Mouse (Mus musculus) heart, adult 2 months (tissue): ENCODE data around the gene Lfng. TPM values are rescaled to one million over a fixed set of nuclear protein-coding genes. Genes with fewer than 3 reads are reported as not detected.

Source experiments
- DNase-seq, 2 experiments: peaks; one replicate each; pipeline ENCODE4 v3.0.0; 2021
- H3K27ac ChIP-seq: fragments of 200-600 bp; 2 replicates; pipeline ENCODE4 v1.8.1; 2022
- H3K27me3 ChIP-seq: fragments of 200-500 bp; 2 replicates; pipeline ENCODE4 v1.6.1; 2012; ENCODE audit warnings: mild to moderate bottlenecking, low read length, inconsistent platforms, mixed read lengths; ENCODE audit not compliant: control insufficient read depth, insufficient read depth
- H3K36me3 ChIP-seq: fragments of 200-500 bp; 2 replicates; pipeline ENCODE4 v1.6.1; 2012; ENCODE audit warnings: low read length, inconsistent platforms; ENCODE audit not compliant: control insufficient read depth, insufficient read depth
- H3K4me1 ChIP-seq: fragments of 200-500 bp; 2 replicates; pipeline ENCODE4 v1.6.1; 2011; ENCODE audit warnings: low read length; ENCODE audit not compliant: control insufficient read depth, insufficient read depth
- H3K4me3 ChIP-seq: fragments of 200-600 bp; 2 replicates; pipeline ENCODE4 v1.8.1; 2022
- H3K79me2 ChIP-seq: fragments of 200-500 bp; replicated peaks from 2 replicates; pipeline ENCODE4 v1.6.1; 2012; ENCODE audit warnings: mild to moderate bottlenecking, inconsistent platforms, low read length, moderate library complexity, mixed read lengths; ENCODE audit not compliant: control insufficient read depth, insufficient read depth
- H3K9ac ChIP-seq: fragments of 200-500 bp; 2 replicates; pipeline ENCODE4 v1.6.1; 2012; ENCODE audit warnings: low read depth, mild to moderate bottlenecking, control low read depth, inconsistent platforms, low read length, mixed read lengths
- CTCF ChIP-seq: fragments of 200-600 bp; IDR thresholded peaks from 2 replicates; pipeline ENCODE4 v1.8.1; 2022; ENCODE audit warnings: antibody characterized with exemption, mild to moderate bottlenecking, moderate library complexity
- EP300 ChIP-seq: fragments of 200-500 bp; IDR thresholded peaks from 2 replicates; pipeline ENCODE4 v1.6.1; 2011; ENCODE audit warnings: low read depth, low read length, control low read depth; ENCODE audit not compliant: insufficient read depth
- POLR2A ChIP-seq: fragments of 200-500 bp; IDR thresholded peaks from 2 replicates; pipeline ENCODE4 v1.6.1; 2011; ENCODE audit warnings: mild to moderate bottlenecking, low read depth, low read length, control low read depth; ENCODE audit not compliant: insufficient read depth
- WGBS: fragments of 180-500 bp; shearing (Covaris S2); methylation state at CpG from one replicate; pipeline ENCODE4 v1.1.7; 2018; 5-methylcytosine and 5-hydroxymethylcytosine counted together
- intact Hi-C: fragments of 180-260 bp; cut with DNase I; formaldehyde crosslinking; loops from one replicate; pipeline ENCODE4 v1.15.1; 2025
- polyA plus RNA-seq: library from polyadenylated mRNA; depleted of rRNA; stranded (reverse); fragments of >200 nt; gene quantifications from 2 replicates; pipeline ENCODE4 v1.2.3, GENCODE M21; 2012
- total RNA-seq, 2 experiments: library from RNA; stranded (reverse); gene quantifications; 2 replicates each; pipeline ENCODE4 v1.2.3; 2021

The Lfng gene
- total and polyA plus RNA-seq, 3 experiments: 7.4 to 23.1 (median 11.5) TPM

GRCm38 (mm10) chr5:140624961-140625360 is 17.8 kb downstream of the Lfng start:
- no peak for DNase-seq
- TF ChIP-seq POLR2A (no peak), CTCF (no peak), EP300 (no peak)
- intact Hi-C loops: no loop called here
- Histone ChIP-seq H3K9ac (no peak overlapping the region), H3K4me1 (no peaks in the 10 kb centered on the region), H3K79me2 (no peaks in the 10 kb centered on the region), H3K27ac (no peak overlapping the region), H3K27me3 (no peaks in the 10 kb centered on the region), H3K4me3 (no peak overlapping the region), H3K36me3 (no peaks in the 10 kb centered on the region)
- 96% methylated on average over 13 of the region's 13 CpGs for WGBS

GRCm38 (mm10) chr5:140627580-140627979 is 20.5 kb downstream of the Lfng start:
- no peak for TF ChIP-seq POLR2A
- no peak for TF ChIP-seq EP300
- peak; percentile 47 for TF ChIP-seq CTCF
- intact Hi-C loops: no loop called here
- DNase-seq: no peak
- no peaks in the 10 kb centered on the region for H3K27me3 ChIP-seq
- H3K4me3 ChIP-seq: no peak overlapping the region
- no peaks in the 10 kb centered on the region for H3K4me1 ChIP-seq
- no peak overlapping the region for H3K27ac ChIP-seq
- 94% methylated on average over 5 of the region's 5 CpGs for WGBS
- no peaks in the 10 kb centered on the region for H3K79me2 ChIP-seq
- no peaks in the 10 kb centered on the region for H3K36me3 ChIP-seq
- H3K9ac ChIP-seq: no peak overlapping the region

- WGBS: 81% methylated on average over 9 of the region's 9 CpGs
- no peaks in the 10 kb centered on the region for H3K4me1 ChIP-seq
- H3K79me2 ChIP-seq: no peaks in the 10 kb centered on the region
- DNase-seq: no peak
- H3K27ac ChIP-seq: no peak overlapping the region
- TF ChIP-seq POLR2A (no peak), CTCF (peak; percentile 65)
- no peak overlapping the region for H3K9ac ChIP-seq
- H3K27me3 ChIP-seq: no peaks in the 10 kb centered on the region
- no peaks in the 10 kb centered on the region for H3K36me3 ChIP-seq
- intact Hi-C loops: no loop called here
- H3K4me3 ChIP-seq: no peak overlapping the region
Observed at GRCm38 (mm10) chr5:140628995-140629394, 21.9 kb downstream of the Lfng start.

- H3K27ac ChIP-seq: no peak overlapping the region
- intact Hi-C loops: no loop called here
- H3K79me2 ChIP-seq: no peaks in the 10 kb centered on the region
- no peak for DNase-seq
- H3K27me3 ChIP-seq: no peaks in the 10 kb centered on the region
- no peak overlapping the region for H3K4me3 ChIP-seq
- no peak overlapping the region for H3K9ac ChIP-seq
- no peak for TF ChIP-seq CTCF
- TF ChIP-seq POLR2A: no peak
- TF ChIP-seq EP300: no peak
- H3K4me1 ChIP-seq: peaks cover 6% of the 10 kb centered on the region
- WGBS: 83% methylated on average over 7 of the region's 7 CpGs
- H3K36me3 ChIP-seq: no peaks in the 10 kb centered on the region
Observed at GRCm38 (mm10) chr5:140633432-140633831, 26.3 kb downstream of the Lfng start.

GRCm38 (mm10) chr5:140634798-140635722 is 27.9 kb downstream of the Lfng start:
- Histone ChIP-seq H3K4me1 (peaks cover 8% of the 10 kb centered on the region), H3K79me2 (no peaks in the 10 kb centered on the region), H3K36me3 (no peaks in the 10 kb centered on the region), H3K4me3 (no peak overlapping the region), H3K27ac (no peak overlapping the region), H3K27me3 (no peaks in the 10 kb centered on the region), H3K9ac (no peak overlapping the region)
- no peak for DNase-seq
- TF ChIP-seq CTCF: no peak
- no peak for TF ChIP-seq POLR2A
- TF ChIP-seq EP300: no peak
- WGBS: 97% methylated on average over 26 of the region's 26 CpGs
- intact Hi-C loops: no loop called here
